Mouse (Mus musculus) CD8-positive naive resting alpha-beta T cell, adult 57 days (primary cell): ENCODE measurements around the gene Zic3. TPM values are rescaled to one million over a fixed set of nuclear protein-coding genes. Genes with fewer than 3 reads are reported as not detected.

Source experiments
- total RNA-seq: library from RNA; stranded (reverse); gene quantifications from one replicate; pipeline ENCODE4 v1.2.4, GENCODE M21; 2023

The Zic3 gene
- total RNA-seq, result not detected

GRCm38 (mm10) chrX:58022400-58022799, at the start of gene Zic3:
Gene Zic3, plus strand, starts transcription at chrX:58022700.

